Mouse (Mus musculus) heart, embryonic 11.5 days (tissue): ENCODE measurements around the gene Cd36. TPM values are rescaled to one million over a fixed set of nuclear protein-coding genes. Genes with fewer than 3 reads are reported as not detected.

ENCODE experiments used
- ATAC-seq: fragments of 200-750 bp; cut with Nextera tagmentation; replicated peaks from 2 replicates; pipeline ENCODE4 v1.8.0; 2017; ENCODE audit warnings: moderate library complexity; ENCODE audit not compliant: insufficient number of reproducible peaks, low FRiP score, low TSS enrichment
- H3K27ac ChIP-seq: fragments of 300-500 bp; sonication (generic); 2 replicates; pipeline ENCODE4 v1.5.1; 2014; ENCODE audit warnings: mild to moderate bottlenecking, low read depth, low read length
- H3K27me3 ChIP-seq: fragments of 300-500 bp; sonication (generic); 2 replicates; pipeline ENCODE4 v1.6.1; 2014; ENCODE audit warnings: mild to moderate bottlenecking, low read length, mixed read lengths; ENCODE audit not compliant: control insufficient read depth, insufficient read depth
- H3K36me3 ChIP-seq: fragments of 300-500 bp; sonication (generic); 2 replicates; pipeline ENCODE4 v1.6.1; 2014; ENCODE audit warnings: mild to moderate bottlenecking, low read length, moderate library complexity, mixed read lengths; ENCODE audit not compliant: control insufficient read depth, insufficient read depth
- H3K4me1 ChIP-seq: fragments of 300-500 bp; sonication (generic); 2 replicates; pipeline ENCODE4 v1.6.1; 2014; ENCODE audit warnings: low read length; ENCODE audit not compliant: control insufficient read depth, insufficient read depth
- H3K4me2 ChIP-seq: fragments of 300-500 bp; sonication (generic); 2 replicates; pipeline ENCODE4 v1.6.1; 2014; ENCODE audit warnings: mild to moderate bottlenecking, moderate library complexity
- H3K4me3 ChIP-seq: fragments of 300-500 bp; sonication (generic); 2 replicates; pipeline ENCODE4 v1.5.1; 2014; ENCODE audit warnings: low read depth, low read length
- H3K9ac ChIP-seq: fragments of 300-500 bp; sonication (generic); 2 replicates; pipeline ENCODE4 v1.6.1; 2014; ENCODE audit warnings: mild to moderate bottlenecking, low read depth, low read length, moderate library complexity
- H3K9me3 ChIP-seq: fragments of 300-500 bp; sonication (generic); replicated peaks from 2 replicates; pipeline ENCODE4 v1.6.1; 2016; ENCODE audit warnings: low read length; ENCODE audit not compliant: control insufficient read depth
- WGBS: fragments of 180-500 bp; shearing (Covaris S2); extraction: QIAGEN DNeasy Blood & Tissue Kit; methylation state at CpG from one replicate; pipeline ENCODE4 v1.1.7; 2014; ENCODE audit not compliant: insufficient replicate concordance; 5-methylcytosine and 5-hydroxymethylcytosine counted together
- polyA plus RNA-seq: library from polyadenylated mRNA; unstranded; fragments of >200 nt; fragmentation: Nextera tagmentation; extraction: Ambion mirVana; gene quantifications from 2 replicates; pipeline ENCODE4 v1.2.1, GENCODE M21; 2014

Cd36 gene
- polyA plus RNA-seq, 1 experiment from 2014 or later = 46.8 TPM

- Histone ChIP-seq H3K36me3 (no peaks in the 10 kb centered on the region), H3K4me2 (no peak overlapping the region), H3K4me1 (peaks cover 7% of the 10 kb centered on the region; the same call in 1 of the 2 replicates), H3K9ac (no peak overlapping the region), H3K27me3 (no peaks in the 10 kb centered on the region), H3K9me3 (no peaks in the 10 kb centered on the region), H3K27ac (no peak overlapping the region), H3K4me3 (no peak overlapping the region)
- ATAC-seq = no peak
- 79% methylated on average over 1 of the region's 1 CpGs for WGBS
Measured at GRCm38 (mm10) chr5:17879924-17880323, 8.7 kb downstream of the Cd36 start.

- Histone ChIP-seq H3K27ac (no peak overlapping the region; the same call in 1 of the 2 replicates), H3K4me3 (no peak overlapping the region), H3K4me1 (peaks cover 7% of the 10 kb centered on the region; the same call in 1 of the 2 replicates), H3K9me3 (no peaks in the 10 kb centered on the region), H3K36me3 (no peaks in the 10 kb centered on the region), H3K4me2 (no peak overlapping the region), H3K9ac (no peak overlapping the region), H3K27me3 (no peaks in the 10 kb centered on the region)
- ATAC-seq = no peak
- WGBS = 33% methylated on average over 7 of the region's 7 CpGs
Measured at GRCm38 (mm10) chr5:17877044-17877443, 11.6 kb downstream of the Cd36 start.

DNA sequence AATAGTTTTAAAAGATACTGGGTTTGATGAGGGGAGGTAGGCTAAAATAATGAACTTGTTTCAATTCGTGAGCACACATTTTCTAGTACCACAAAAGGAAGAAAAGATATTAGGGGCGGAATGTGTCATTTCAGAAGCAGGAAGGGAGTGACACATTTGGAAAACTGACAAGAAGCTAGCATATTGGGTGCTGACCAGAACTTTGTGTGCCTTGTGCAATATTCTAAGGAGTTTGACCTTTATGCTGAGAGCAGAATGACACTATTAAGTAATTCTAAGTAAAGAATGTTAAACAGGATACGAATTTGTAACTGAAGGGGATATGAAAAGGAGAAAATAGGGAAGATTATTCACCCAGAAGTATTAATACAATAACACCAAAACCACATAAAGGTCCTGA is 12.0 kb downstream of the Cd36 start:
- Histone ChIP-seq H3K4me3 (no peak overlapping the region), H3K27ac (no peak overlapping the region; the same call in 1 of the 2 replicates), H3K4me1 (peaks cover 7% of the 10 kb centered on the region; the same call in 1 of the 2 replicates), H3K27me3 (no peaks in the 10 kb centered on the region), H3K9me3 (no peaks in the 10 kb centered on the region), H3K36me3 (no peaks in the 10 kb centered on the region), H3K4me2 (no peak overlapping the region), H3K9ac (no peak overlapping the region)
- 62% methylated on average over 3 of the region's 3 CpGs for WGBS
- ATAC-seq = no peak

DNA sequence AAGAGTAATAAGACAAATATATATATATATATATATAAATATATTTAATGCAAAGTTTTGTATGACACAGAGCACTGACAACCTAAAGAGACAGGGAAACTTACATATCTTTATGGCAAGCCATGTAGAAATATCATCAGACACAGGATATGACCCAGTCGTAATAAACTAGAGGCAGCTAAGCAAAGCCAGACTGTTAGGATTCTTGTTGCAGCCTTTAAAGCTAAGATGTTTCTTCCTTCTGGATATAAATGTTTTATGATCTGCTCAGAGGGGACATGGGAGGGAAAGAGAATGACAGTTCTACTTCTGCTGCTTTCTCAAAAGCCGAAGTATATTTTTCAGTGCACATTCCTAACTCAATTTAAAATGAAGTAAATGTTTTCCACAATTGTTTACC is 14.3 kb downstream of the Cd36 start:
- Histone ChIP-seq H3K9ac (no peak overlapping the region), H3K36me3 (no peaks in the 10 kb centered on the region), H3K4me2 (no peak overlapping the region), H3K27me3 (no peaks in the 10 kb centered on the region), H3K4me3 (no peak overlapping the region), H3K27ac (no peak overlapping the region), H3K4me1 (peaks cover 4% of the 10 kb centered on the region; the same call in 1 of the 2 replicates), H3K9me3 (no peaks in the 10 kb centered on the region)
- no peak for ATAC-seq
- 87% methylated on average over 2 of the region's 2 CpGs for WGBS

GRCm38 (mm10) chr5:17865432-17865831 is 23.2 kb downstream of the Cd36 start:
- no peak overlapping the region for H3K4me2 ChIP-seq
- no peak overlapping the region for H3K9ac ChIP-seq
- ATAC-seq = no peak
- H3K36me3 ChIP-seq = no peaks in the 10 kb centered on the region
- H3K4me3 ChIP-seq = no peak overlapping the region
- no peak overlapping the region for H3K27ac ChIP-seq
- H3K27me3 ChIP-seq = no peaks in the 10 kb centered on the region
- no peaks in the 10 kb centered on the region for H3K4me1 ChIP-seq
- no peaks in the 10 kb centered on the region for H3K9me3 ChIP-seq

GRCm38 (mm10) chr5:17863085-17863484 is 25.5 kb downstream of the Cd36 start:
- ATAC-seq = no peak
- H3K9ac ChIP-seq = no peak overlapping the region
- H3K4me1 ChIP-seq = no peaks in the 10 kb centered on the region
- no peak overlapping the region for H3K27ac ChIP-seq
- H3K9me3 ChIP-seq = no peaks in the 10 kb centered on the region
- no peak overlapping the region for H3K4me2 ChIP-seq
- no peak overlapping the region for H3K4me3 ChIP-seq
- no peaks in the 10 kb centered on the region for H3K36me3 ChIP-seq
- WGBS = 71% methylated on average over 2 of the region's 2 CpGs
- no peaks in the 10 kb centered on the region for H3K27me3 ChIP-seq

- 80% methylated on average over 3 of the region's 3 CpGs for WGBS
- no peak for ATAC-seq
Measured at GRCm38 (mm10) chr5:17858399-17858798, 30.2 kb downstream of the Cd36 start.

GRCm38 (mm10) chr5:17857871-17858270 is 30.7 kb downstream of the Cd36 start:
- no peak for ATAC-seq
- H3K4me3 ChIP-seq = no peak overlapping the region
- H3K4me1 ChIP-seq = 0 out of 2 replicates have a peak, but pooled peaks cover 2% of the 10 kb centered on the region
- H3K4me2 ChIP-seq = no peak overlapping the region
- no peaks in the 10 kb centered on the region for H3K27me3 ChIP-seq
- H3K9me3 ChIP-seq = no peaks in the 10 kb centered on the region
- no peak overlapping the region for H3K9ac ChIP-seq
- 77% methylated on average over 3 of the region's 3 CpGs for WGBS
- H3K27ac ChIP-seq = no peak overlapping the region
- H3K36me3 ChIP-seq = no peaks in the 10 kb centered on the region

More at GRCm38 (mm10) chr5:17858399-17858798, 30.2 kb downstream of the Cd36 start:
- Histone ChIP-seq H3K27ac (no peak overlapping the region), H3K36me3 (no peaks in the 10 kb centered on the region), H3K4me3 (no peak overlapping the region), H3K4me2 (no peak overlapping the region), H3K27me3 (no peaks in the 10 kb centered on the region), H3K9me3 (no peaks in the 10 kb centered on the region), H3K9ac (no peak overlapping the region), H3K4me1 (0 out of 2 replicates have a peak, but pooled peaks cover 2% of the 10 kb centered on the region)

DNA sequence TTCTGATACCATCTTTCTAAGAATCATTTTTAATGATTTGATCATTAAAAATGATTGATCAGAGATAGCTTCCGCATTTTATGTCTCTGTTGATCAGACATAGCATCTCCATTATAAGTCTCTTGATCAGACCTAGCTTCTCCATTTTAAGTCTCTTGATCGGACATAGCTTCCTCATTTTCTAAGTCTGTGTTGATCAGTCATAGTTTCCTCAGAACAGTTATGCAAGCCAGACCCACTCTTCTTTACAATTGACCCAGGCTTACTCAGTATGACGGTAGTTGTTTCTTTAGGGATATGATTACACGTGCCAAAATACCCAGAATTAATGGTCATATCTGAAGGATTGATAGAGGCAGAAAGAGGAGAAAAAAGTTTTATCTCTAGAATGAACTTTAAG is 31.3 kb downstream of the Cd36 start:
- Histone ChIP-seq H3K9ac (no peak overlapping the region), H3K4me3 (no peak overlapping the region), H3K4me2 (no peak overlapping the region), H3K27ac (no peak overlapping the region), H3K36me3 (no peaks in the 10 kb centered on the region), H3K27me3 (no peaks in the 10 kb centered on the region), H3K4me1 (0 out of 2 replicates have a peak, but pooled peaks cover 2% of the 10 kb centered on the region), H3K9me3 (no peaks in the 10 kb centered on the region)
- 80% methylated on average over 4 of the region's 4 CpGs for WGBS
- ATAC-seq = no peak
